Mouse (Mus musculus): ENCODE results near the gene Cisd2. TPM values are rescaled to one million over a fixed set of nuclear protein-coding genes. Genes with fewer than 3 reads are reported as not detected.

The Cisd2 gene
- total RNA-seq (2014; fragmentation: Nextera tagmentation) (45.4 and 46.4 TPM in 2 replicates), total RNA-seq (2017) (41.5 and 44.2 TPM in 2 replicates)

GRCm38 (mm10) chr3:135423608-135424212, at the start of gene Cisd2:
Gene Cisd2 (minus strand): TSS chr3:135423925.
- ATAC-seq (replicated peaks; ENCODE audit: low FRiP score, low TSS enrichment, poor library complexity, severe bottlenecking), result peak; percentile 21

- no peak for ATAC-seq (replicated peaks; ENCODE audit: low FRiP score, low TSS enrichment, poor library complexity, severe bottlenecking)
These were observed 47.1 kb upstream of the Cisd2 start for GRCm38 (mm10) chr3:135470823-135471222.

DNA sequence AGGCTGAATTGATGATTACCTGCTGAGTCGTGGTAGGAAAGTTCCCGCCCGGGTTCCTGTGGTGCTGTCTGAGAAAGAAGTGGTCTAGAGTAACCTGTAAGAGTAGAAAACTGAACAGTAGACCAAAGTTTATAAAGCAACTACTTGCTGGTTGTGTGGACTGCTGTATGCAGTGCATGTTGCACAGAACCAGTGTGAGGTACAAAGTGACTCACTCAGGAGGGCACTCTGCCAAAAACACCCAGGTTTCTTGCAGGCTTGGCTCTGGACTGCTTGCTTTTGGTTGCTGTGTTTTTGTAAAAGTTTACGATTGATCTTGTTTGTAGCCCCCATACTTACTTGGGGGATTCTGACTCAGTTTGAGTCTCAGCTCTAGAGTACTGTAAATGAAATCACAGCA, 46.2 kb upstream of the Cisd2 start:
- ATAC-seq (replicated peaks; ENCODE audit: low FRiP score, low TSS enrichment, poor library complexity, severe bottlenecking), result peak; percentile 58

DNA sequence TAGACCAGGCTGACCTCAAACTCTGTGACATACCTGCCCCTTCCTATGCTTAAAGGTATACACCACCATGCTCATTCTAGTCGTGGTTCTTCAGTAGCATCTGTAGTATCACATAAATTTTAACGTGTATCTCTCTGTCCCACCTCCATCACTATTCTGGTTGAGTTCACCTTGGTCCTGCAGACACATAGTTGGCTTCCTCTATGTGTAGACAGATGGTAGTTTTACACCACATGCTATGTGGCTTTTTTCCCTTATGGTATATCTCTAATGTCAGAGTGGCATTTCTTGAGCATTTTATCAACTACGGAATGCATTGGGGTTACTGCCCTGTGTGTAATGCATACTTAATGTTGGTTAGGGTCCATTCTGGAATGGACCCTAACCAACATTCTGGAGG, 45.4 kb upstream of the Cisd2 start:
- ATAC-seq (replicated peaks; ENCODE audit: low FRiP score, low TSS enrichment, poor library complexity, severe bottlenecking), result no peak

GRCm38 (mm10) chr3:135468402-135468801, 44.7 kb upstream of the Cisd2 start:
- ATAC-seq (replicated peaks; ENCODE audit: low FRiP score, low TSS enrichment, poor library complexity, severe bottlenecking), result no peak

- no peak for ATAC-seq (replicated peaks; ENCODE audit: low FRiP score, low TSS enrichment, poor library complexity, severe bottlenecking)
These were observed 35.3 kb upstream of the Cisd2 start for GRCm38 (mm10) chr3:135458981-135459380.

DNA sequence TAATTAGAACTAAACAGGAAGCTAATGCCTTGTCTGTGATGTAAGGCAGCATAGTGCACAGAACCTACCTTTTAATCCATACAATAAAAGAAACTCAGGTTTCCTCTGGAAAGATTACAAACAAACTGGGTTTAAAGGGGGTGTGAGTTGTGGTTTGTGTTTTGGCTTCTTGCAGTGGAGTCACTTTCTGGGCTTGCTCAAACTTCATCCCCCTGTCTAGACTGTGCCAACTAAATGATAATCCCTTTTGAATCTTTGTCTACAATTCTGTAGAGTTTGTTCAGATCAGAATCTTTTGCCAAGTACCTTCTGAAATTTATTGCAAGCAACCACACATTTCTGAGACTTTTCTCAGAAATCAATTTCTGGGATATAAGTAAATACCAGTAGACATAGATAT, 21.2 kb upstream of the Cisd2 start:
- ATAC-seq (replicated peaks; ENCODE audit: low FRiP score, low TSS enrichment, poor library complexity, severe bottlenecking), result no peak

DNA sequence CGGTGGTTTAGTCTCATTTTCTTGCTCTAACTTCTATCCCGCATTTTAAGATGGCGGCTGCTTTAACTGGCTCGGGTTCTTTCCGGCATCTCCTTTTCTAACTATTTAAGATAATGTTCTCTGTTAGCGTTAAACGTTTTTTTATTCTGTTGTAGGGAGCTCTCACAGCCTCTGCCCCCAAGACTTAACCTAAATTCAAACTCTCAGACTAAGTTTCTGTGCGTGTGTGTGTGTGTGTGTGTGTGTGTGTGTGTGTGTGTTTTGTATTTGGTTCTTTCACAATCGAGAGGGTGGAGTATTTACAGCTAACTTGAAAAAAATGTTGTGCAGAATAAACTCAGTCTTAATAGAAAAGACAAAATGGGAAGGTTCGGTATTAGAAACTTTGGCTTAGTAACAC, 16.9 kb upstream of the Cisd2 start:
- no peak for ATAC-seq (replicated peaks; ENCODE audit: low FRiP score, low TSS enrichment, poor library complexity, severe bottlenecking)

GRCm38 (mm10) chr3:135440221-135440620, 16.5 kb upstream of the Cisd2 start:
- ATAC-seq (replicated peaks; ENCODE audit: low FRiP score, low TSS enrichment, poor library complexity, severe bottlenecking), result peak; percentile 14; the same call in 1 of the 2 replicates

DNA sequence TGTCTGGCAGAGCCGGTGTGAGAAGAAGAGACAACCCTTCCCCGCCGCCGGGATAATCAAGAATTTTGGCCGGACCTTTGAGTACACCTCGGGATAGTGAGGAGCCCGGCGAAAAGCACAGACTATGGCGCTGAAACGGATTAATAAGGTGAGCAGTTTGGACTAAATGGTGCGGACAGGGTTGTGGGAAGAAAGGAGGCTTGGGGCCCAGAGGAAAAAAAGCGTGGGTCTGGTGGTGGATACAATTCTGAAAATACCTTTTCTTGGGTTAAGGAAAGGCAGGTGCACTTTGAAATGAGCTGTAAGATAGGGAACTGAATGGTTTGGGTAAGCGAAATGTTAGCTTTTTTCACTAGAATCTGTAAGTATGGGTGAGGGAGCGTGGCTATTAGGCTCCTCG, 15.9 kb upstream of the Cisd2 start:
- ATAC-seq (replicated peaks; ENCODE audit: low FRiP score, low TSS enrichment, poor library complexity, severe bottlenecking), result no peak

DNA sequence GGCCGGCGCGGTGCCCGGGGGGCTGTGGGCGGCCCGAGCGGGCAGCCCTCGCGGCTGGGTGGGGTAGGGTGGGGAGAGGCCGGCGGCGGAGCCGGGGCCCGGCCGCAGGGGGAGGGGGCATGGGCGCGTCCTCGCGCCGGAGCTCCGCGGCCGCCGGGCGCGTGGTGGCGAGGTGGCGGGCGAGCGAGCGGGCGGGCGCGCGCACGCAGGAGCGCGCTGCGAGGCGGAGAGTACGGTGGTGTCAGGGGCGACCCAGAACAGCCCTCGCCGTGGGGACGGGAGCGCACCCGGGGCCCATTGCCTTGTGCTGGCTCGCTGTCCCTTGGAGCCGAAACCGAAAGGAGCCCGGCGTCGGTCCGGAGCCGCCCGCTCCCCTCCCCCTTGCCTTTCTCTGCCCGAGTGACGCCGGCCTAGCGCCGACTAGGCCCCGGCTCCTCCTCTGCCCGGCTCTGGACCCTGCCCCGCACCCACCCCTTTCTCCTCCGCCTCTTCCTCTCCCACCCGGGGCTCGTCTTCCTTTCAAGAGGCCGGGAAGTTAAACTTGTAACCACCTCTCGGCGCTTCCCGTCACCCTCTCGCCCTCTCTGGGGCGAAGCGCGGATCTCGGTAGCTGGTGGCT, 15.3 kb upstream of the Cisd2 start:
- peak; percentile 46 for ATAC-seq (replicated peaks; ENCODE audit: low FRiP score, low TSS enrichment, poor library complexity, severe bottlenecking)

DNA sequence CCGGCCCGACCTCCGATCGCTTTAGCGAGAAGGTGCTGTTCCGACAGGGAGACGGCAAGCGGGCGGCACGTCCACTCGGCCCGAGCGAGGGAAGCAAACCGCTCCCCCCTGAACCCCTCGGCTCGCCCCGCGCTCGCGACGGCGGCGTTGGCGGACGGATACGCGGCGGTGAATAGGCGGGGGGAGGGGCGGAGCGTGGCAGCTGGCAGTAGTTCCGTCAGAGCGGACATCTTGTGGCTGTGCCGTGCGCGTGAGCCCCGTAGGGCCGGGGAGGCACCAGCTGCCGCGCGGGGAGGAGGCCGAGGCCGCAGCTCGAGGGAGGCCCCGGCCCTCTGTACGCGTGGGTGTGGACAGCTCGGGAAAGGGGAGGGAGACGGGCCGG, 14.8 kb upstream of the Cisd2 start:
- peak; percentile 43 for ATAC-seq (replicated peaks; ENCODE audit: low FRiP score, low TSS enrichment, poor library complexity, severe bottlenecking)

DNA sequence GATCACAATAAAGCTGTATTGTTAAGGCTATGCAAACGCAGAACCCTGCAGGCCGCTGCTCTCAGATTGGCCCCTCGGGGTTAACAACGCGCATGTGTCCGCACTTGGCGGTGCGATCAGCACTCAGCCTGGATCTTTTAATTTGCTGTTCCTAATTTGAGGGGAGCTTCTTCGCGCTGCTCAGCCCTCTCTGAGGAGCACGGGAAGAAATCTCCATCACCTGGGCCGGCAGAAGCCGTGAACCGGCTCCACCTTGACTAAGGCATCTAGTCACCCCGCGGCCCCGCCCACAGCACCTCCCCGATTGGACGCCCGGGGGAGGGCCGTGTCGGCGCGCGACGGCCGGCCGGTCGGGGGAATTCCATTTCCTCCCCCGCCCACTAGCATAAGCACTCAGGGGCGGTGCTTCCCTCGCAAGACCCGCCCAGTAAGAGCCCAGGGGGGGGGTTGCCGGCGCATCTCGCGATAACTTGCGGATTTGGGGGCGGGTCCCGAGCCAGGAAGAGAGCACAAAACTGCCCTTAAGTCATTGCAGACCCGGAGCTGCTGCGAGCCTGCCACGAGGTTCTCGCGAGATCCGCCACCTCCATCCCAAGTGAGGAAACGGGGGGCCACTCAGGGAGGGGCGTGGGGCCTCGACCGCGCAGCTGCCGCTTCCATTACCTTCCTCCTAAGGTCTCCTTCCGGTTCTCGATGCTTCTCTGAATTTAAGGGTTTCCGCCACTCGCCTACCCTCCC, 14.2 kb upstream of the Cisd2 start, which contains the start of gene Ube2d3:
Ube2d3 (plus strand) TSS at position 392 of the 738 bp plus-strand sequence.
- ATAC-seq (replicated peaks; ENCODE audit: low FRiP score, low TSS enrichment, poor library complexity, severe bottlenecking), result peak; percentile 85

DNA sequence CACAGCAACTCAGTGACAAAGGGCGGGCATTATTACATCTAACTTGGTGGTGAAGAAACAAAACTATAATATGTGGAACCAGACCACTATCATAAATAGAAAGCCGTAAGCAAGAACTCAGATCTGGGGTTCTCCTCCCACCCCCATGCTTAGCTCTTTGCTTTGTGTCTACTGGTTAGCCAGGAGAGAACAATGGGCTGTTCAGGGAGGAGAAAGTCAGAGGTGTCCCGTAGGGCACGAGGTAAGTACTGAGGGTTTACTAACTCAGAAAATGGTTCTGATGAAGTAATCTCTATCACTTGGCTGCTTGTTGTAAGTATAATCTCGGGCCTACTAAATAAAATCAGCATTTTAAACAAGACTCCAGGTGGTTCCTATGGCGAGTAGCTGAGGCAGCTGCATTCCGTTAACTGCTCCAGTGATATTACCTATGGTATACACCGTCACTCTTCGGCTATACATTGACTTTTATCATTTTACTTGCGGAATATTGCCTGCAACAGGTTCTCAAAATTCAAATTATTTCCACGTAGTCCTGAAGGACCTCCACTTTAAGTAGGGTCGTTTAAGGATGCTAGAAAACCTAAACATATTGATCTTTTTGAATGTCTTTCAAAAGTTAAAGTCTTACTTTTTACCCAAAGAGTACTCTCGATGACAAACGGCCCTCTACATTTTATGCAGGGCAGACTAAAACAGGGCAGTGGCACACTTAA, 13.3 kb upstream of the Cisd2 start:
- no peak for ATAC-seq (replicated peaks; ENCODE audit: low FRiP score, low TSS enrichment, poor library complexity, severe bottlenecking)

DNA sequence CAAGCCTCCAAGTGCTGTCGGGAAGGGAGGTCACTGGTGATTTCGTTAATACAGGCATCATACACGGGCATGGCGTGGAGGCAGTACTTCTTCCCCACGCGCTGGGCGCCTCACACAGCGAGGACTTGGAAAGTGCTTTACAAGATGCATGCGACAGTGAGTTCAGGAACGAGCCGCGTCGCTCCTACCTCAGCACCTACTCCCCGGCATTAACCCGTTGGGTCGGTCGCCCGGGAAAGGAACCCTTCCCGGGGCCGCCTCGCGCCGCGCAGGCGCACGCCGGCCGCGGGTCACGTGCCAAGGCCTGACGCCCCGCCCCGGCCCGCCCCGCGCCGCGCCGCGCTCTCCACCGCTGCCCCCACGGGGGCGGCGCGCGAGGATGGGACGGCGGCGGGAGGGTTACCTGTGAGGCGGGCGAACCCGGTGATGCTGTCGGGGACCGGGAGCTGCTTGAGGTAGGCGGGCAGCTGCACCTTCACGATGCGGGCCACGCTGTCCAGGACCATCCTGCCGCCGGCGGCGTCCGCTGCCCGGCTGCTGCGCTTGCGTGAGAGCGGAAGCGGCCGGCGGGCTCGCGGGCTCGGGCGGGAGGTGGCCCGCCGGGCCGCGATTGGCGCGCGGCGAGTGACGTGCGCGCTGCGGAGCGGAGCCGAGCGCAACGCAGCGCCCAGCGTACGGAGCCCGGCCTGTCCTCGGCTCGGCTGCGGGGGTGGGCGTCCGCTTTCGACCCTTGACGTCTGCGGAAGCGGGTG, 693 bp downstream of the Cisd2 start:
- peak; percentile 78 for ATAC-seq (replicated peaks; ENCODE audit: low FRiP score, low TSS enrichment, poor library complexity, severe bottlenecking)

- ATAC-seq (replicated peaks; ENCODE audit: low FRiP score, low TSS enrichment, poor library complexity, severe bottlenecking), result peak; percentile 11; the same call in 1 of the 2 replicates
These were observed 1.4 kb downstream of the Cisd2 start for GRCm38 (mm10) chr3:135422232-135422855.

- ATAC-seq (replicated peaks; ENCODE audit: low FRiP score, low TSS enrichment, poor library complexity, severe bottlenecking), result no peak
These were observed 2.5 kb downstream of the Cisd2 start for GRCm38 (mm10) chr3:135421310-135421594.

- ATAC-seq (replicated peaks; ENCODE audit: low FRiP score, low TSS enrichment, poor library complexity, severe bottlenecking), result no peak
These were observed 3.0 kb downstream of the Cisd2 start for GRCm38 (mm10) chr3:135420542-135421309.

Measured in megakaryocyte-erythroid progenitor cell, adult 5-6 weeks (primary cell).